Mouse (Mus musculus): ENCODE results near the gene Taf6l.
A peak's percentile ranks its signal among the peaks of the same experiment; 100 is the strongest.

Taf6l gene

DNA sequence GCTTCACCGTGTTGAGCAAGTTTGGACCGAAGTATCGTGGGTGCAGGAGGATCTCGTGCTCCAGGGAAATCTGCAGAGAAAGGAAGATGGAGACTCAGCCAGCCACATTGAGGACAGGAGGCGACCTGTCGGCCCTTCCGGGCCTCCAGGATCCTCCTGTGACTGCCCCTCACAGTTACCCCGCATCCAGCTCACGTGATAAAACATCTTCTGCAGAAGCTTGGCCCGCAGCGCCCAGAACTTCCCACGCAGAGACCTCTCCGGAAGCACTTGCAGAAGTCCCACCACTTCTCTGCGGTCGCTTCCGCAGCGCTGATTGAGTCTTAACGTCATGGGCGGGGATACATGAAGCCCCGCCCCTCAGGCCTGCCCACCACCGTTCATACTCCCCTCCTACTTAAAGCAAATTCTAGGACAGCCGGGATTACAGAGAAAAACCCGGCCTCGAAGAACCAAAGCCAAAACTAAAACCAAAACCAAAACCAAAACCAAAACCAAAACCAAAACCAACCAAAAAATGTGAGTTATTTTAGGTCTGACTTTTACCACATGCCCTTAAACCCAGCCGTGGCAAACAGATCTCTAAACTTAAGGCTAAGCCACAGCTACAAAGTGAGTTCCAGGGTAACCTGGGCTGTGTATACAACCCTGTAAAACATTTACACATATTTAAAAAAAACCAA is 12.2 kb upstream of the Taf6l start, which contains the start of gene Polr2g:
Polr2g (minus strand) TSS at position 314 of the 683 bp plus-strand sequence.
- DNase-seq (ENCODE audit: extremely low spot score, low read depth, low spot score), result peak; percentile 86

DNA sequence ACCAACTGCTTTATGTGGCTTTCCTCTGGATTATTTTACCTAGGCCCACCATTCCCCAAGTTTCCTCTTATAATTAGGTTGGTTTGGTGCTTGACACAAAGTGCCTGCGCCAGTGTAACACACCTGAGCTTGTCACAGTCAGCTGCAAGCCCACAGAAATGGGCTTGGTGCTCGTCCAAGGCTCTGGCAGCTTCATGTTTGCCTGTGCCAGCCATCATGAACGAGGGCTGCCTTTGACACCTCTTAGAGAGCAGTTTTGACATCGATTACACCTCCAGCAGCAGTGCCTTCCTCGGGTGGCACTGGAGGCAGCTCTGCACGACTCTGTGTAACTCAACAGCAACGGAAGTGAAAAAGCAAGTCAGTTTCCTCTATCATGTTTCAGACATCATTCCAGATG is 4.0 kb upstream of the Taf6l start:
- DNase-seq (ENCODE audit: extremely low spot score, low read depth, low spot score), result no peak

DNA sequence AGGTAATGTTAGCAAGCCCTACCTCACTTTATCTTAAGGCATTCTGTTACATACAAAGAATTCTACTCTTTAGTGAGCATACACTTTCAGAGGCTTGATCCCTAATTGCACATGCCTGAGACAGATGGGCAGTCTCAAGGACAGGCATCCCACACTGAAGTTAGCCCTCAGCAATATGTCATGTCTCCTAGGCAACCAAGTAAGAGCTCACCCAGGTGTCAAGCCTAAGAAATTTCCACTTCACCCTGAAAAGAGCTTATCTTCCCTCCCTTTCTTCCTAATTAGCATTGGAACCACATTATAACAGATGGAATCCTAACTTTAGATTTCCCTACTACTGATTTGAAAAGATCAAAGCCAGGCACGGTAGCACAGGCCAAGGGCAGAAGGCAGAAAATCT is 3.0 kb upstream of the Taf6l start:
- no peak for DNase-seq (ENCODE audit: extremely low spot score, low read depth, low spot score)

DNA sequence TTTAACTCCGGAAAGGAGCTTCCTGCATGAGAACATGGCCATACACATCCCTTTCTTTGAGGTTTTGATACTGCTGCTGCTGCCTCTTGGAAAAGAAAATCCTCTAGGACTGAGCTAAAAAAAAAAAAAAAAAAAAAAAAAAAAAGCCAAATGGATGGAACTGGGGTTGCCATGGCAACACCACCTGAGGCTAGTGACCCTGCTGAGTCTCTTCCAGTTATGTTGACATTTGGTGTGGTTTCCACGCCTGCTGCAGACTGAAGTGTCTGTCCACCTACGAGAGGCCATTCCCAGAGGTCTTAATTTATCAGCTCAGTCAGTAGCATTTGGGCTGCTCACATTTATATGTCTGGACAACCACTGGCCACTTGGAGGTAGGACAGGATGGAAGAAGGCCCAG is 2.3 kb upstream of the Taf6l start:
- no peak for DNase-seq (ENCODE audit: extremely low spot score, low read depth, low spot score)

DNA sequence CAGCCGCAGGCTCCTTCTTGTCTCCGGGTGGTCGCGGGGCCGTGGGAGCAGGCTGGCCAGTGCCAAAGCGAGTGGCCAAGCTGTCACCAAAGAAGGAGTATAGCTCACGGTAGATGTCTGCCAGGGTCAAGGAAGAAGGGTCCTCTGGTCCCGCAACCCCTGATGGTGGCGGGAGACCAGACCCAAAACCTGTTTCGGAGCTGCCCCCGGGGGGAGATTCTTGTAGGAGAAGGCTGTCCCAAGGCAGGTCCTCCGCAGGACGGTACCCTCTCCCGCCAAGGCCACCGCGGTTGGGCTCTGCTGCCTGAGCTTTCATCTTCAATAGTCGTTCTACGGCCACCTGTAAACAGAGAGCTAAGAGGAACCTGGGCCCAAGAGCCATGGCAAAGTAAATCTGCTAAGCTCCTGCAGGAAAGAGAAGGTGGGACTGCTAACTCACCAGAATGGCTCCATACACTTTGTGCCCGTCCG is 11.2 kb downstream of the Taf6l start:
- DNase-seq (ENCODE audit: extremely low spot score, low read depth, low spot score), result no peak

DNA sequence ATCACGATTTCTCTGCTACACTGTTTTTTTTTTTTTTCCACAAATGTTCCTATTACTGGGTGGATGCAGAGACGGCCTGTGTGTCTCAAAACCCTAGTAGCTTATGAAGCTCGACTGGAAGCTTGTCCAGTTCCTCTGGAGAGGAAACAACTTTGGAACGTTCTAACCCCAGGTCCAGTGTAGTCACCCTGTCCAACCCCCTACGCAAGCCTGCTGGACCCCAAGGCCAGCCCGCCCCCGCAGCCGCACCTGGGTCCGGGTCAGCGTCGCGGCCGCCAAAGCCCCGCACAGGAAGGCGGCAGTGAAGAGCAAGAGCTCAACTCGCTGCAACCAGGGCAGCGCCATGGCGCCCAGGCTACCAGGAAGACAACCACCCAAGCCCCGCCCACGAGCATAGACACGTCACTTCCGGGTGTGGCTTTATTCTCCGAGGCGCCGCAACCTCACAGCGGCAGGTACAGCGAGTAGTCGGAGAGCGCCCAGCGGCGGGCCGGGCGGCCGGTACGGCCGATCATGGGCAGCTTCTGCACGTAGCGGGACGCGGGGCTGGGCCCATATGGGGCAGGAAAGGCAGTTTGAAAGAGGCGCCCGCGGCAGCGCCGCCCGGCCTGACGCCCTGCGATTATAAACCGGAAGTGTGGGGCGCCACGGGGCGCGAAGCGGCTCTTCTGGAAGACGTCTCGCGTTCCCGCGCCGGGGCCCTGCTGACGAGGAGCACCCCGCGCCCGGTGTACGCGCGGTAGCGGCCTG is 12.0 kb downstream of the Taf6l start, which contains the start of gene Tmem179b:
Tmem179b (minus strand) TSS at position 382 of the 750 bp plus-strand sequence.
- DNase-seq (ENCODE audit: extremely low spot score, low read depth, low spot score), result no peak

DNA sequence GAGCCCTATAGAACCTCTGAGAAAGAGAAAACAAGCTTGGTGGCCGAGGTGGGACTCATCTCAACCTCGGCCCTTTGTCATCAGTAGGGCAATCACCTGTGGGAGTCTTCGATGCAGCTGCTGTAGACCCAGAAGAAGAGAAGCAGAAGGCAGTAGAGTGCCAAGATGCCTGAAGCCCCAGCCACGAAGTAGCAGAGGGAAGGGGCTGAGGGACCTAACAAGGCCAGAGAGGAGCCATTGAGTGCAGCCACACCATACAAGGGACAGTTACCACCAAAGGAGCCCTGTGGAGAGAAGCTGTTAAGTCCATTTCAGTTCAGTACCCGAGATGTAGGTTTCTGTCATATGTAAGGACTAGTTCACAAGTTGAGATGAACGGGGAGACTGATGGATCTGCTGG is 12.8 kb downstream of the Taf6l start:
- no peak for DNase-seq (ENCODE audit: extremely low spot score, low read depth, low spot score)

DNA sequence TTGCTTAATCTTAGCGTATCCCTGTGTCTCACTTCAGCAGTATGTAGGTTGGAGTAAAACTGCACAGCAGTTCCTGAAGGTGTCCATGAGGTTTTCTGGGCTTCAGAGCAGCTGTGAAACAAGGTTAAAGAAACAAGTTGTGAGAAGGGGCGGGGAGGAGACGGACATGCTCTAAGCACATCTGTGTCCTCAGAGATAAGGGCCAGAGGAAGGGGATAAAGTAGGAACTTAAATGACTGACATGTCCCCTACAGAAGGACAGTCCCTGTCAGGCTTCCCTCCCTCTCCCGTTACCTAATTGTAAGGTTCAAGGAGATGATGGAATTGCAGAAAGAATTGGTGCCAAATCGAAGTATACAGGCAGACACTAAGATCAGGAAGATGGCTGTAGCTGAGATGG is 13.2 kb downstream of the Taf6l start:
- no peak for DNase-seq (ENCODE audit: extremely low spot score, low read depth, low spot score)

DNA sequence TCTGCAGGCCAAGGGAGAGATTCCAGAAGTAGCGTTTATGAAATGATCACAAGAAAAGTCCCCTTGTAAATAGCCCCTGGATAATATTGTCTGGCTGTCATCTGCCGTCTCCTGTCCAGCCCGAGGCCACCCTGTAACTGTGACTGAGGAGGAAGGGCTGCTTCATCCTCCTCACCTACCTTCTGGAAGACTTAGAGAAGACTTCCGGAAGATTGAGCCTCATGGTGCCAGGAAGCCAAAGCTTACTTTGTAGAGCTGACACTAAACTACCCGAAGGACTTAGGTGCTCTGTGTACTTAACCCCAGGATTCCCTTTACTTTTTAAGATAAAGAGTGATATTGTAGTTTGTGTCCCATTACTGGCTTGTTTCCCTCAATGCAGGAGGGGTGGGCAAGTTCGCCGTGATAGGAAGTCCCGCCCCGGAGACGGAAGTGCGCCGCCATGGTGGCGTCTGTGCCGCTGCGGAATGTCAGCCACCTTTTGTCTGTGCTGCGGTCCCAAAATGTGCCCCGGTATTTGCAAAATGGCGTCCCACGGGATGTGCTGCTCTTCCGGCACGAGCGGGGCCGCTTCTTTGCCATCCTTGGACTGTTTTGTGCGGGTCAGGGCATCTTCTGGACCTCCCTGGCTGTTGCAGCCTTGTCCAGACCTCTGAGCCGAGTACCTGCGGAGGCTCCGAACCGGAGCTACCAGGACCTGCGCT is 15.5 kb downstream of the Taf6l start, which contains the start of gene Tmem223:
Tmem223 (plus strand) TSS at position 430 of the 704 bp plus-strand sequence.
- DNase-seq (ENCODE audit: extremely low spot score, low read depth, low spot score), result no peak

DNA sequence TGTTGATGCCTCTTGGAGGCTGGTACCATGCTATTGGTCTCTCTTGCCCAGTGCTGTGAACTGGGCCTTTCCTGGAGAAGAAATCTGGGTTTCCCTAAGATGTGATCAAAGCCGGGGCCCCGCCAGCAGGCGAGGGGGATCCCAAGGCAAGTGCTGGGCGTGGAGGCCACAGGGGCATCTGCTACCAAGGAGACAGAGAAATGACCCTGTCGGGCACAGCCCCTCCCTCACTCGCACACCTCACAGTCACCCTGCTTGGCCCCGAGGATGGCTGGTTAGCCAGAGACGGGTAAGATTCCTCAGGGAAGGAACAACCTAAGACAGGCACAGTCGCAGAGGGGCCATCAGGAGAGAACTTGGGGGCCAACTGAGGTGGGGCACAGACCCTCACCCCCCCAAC is 20.7 kb downstream of the Taf6l start:
- no peak for DNase-seq (ENCODE audit: extremely low spot score, low read depth, low spot score)

DNA sequence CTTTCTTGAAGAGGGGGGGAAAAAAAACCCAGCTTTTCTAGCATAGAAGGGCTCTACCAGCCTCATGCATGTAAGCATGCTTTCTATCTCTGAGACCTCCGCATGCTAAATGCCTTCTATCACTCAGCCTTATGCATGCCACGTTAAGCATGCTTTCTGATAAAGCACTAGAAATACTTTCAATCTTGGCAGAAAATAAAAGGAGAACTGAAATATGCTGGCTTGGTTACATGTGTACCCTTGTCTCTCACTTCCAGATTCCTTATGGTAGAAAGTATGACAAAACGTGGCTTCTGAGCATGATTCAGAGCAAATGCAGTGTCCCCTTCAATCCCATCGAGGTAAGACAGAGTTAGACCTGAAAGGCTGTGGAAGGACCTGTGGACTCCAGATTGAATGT is 22.9 kb downstream of the Taf6l start:
- no peak for DNase-seq (ENCODE audit: extremely low spot score, low read depth, low spot score)

DNA sequence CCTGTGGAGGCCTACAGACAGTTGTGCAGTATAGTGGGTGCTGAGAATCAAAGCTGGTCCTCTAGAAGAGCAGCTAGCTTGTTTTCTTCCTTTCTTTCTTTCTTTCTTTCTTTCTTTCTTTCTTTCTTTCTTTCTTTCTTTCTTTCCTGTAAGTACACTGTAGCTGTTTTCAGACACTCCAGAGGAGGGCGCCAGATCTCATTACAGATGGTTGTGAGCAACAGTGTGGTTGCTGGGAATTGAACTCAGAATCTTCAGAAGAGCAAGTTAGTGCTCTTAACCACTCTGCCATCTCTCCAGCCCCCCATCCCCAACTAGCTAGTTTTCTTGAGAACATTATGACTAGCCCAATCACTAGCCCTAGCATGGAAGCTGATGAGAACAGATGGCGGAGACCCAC is 25.5 kb downstream of the Taf6l start:
- DNase-seq (ENCODE audit: extremely low spot score, low read depth, low spot score), result no peak

DNA sequence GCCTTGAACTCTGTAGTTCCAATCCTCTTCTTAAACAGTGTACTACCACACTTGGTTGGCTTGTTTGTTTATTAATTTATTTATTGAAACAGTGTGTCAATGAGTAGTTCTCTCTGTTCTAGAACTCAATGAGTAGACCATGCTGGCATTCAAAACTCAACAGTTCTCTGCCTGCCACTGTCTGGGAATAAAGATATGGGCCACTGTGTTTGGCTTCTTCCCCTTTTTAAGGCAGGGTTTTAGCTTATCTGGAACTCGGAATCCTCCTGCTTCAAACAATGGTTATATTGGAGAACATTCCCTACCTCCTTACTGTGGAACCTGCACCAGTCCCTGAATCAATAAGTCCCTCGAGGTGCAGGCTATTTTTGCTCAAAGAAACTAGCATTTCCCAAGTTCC is 27.3 kb downstream of the Taf6l start:
- no peak for DNase-seq (ENCODE audit: extremely low spot score, low read depth, low spot score)

DNA sequence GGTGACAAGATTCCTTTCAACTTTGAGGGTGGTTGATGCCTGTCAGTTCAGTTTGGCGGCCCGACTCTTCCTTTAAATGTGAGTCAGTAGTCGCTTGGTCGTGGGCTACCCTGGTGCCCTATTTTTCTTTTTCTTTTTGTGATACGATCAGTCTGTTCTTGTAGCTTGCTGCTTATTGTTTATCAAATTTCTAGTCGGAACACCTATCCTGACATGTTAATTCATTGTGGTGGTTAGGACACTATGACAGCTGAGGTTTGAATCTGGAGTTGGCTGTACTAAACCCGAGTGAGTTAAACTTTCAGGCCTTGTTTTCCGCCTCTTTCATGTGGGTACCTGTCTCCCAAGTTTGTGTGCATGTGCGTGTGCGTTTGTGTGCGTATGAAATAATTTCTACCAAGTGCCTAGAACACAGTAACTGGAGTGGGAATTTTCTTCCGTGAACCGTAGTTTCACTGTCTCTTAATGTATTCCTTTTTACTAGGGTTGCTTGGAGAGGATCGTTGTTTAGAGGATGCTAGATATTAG is 28.7 kb downstream of the Taf6l start:
- no peak for DNase-seq (ENCODE audit: extremely low spot score, low read depth, low spot score)

DNA sequence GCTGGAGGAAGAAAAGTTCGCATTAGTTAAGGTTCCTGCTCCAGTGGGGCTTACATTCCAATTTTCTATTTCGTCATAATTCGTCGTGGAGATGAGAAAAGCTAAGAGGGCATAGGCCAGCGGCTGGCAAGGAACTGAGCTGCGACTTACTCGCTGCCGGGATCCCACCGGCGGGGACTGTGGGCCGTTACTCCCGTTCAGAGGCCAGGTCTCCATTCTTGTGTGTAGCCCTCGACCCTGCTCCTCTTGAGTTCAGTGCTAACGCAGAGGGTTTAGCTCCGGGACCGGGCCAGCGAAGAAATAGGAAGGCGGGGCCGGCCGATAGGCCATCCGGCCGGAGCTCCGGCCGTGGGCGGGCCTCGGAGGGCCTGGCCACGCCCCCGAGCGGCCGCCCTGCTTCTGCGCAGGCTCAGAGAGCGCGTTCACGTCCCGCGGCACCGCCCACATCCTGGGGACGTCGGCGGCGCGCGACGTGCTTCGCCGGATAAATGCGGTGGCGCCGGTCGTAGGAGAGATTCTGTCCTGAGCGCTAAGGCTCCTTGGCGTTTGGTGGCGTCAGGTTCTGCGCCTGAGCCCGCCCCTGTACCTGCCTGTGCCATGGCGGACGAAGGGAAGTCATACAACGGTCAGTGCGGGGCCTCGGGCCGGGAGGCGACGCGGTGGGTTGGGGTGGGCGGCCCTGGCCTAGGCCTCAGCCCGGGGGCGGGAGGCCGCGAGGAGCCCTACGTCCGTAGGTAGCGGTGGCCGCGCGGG is 29.4 kb downstream of the Taf6l start, which contains the start of gene Nxf1:
Nxf1 (plus strand) TSS at position 439 of the 753 bp plus-strand sequence.
- no peak for DNase-seq (ENCODE audit: extremely low spot score, low read depth, low spot score)

DNA sequence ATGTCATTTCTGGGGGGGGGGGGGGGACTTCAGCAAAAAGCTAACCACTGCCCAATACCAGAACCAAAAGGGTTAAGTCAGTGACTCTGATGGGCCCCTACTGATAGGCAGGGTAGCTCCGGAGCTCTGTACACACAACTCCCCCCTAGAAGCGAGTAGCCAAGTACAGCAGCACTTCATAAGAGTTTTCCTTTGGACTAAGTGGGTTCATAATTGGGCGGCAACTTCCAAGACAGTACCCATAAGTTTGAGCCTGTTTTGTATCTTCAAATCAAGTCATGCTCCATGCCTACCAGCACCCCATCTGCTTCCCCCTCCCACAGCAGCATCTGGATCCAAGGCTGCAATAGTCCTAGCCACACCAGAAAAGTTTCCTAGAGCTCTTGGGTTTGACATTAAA is 30.6 kb downstream of the Taf6l start:
- DNase-seq (ENCODE audit: extremely low spot score, low read depth, low spot score), result no peak

DNA sequence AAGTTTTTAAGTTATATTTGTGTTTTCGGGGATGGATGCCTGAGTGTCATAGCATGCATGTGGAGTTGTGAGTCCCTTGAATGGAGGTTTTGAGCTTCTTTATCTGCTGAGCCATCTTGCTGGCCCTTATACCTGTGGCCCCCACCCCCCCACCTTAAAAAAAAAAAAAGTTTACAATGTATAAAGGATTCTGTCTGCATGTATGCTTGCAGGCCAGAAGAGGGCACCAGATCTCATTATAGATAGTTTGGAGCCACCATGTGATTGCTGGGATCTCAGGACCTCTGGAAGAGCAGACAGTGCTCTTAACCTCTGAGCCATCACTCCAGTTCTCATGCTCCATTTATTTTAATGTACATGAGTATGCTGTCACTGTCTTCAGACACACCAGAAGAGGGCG is 38.8 kb downstream of the Taf6l start:
- no peak for DNase-seq (ENCODE audit: extremely low spot score, low read depth, low spot score)

DNA sequence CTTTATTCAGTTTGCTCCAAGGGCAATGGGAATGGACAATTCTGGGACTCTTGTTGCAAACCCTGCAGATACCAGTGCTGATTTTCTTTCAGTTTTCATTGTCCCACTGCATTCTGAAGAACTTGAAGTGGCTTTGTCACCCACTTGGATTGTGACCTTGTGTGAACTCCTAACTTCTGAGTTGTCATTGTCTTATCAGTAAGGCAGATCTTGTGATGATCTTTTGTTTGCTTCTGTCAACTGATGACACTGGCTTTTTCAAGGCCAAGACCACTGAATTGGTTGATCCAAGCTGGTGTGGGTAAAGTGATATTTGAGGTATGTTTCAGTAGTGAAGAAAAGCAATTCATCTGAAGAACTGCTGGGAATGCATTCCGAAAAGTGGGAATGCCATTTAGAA is 40.8 kb downstream of the Taf6l start:
- no peak for DNase-seq (ENCODE audit: extremely low spot score, low read depth, low spot score)

DNA sequence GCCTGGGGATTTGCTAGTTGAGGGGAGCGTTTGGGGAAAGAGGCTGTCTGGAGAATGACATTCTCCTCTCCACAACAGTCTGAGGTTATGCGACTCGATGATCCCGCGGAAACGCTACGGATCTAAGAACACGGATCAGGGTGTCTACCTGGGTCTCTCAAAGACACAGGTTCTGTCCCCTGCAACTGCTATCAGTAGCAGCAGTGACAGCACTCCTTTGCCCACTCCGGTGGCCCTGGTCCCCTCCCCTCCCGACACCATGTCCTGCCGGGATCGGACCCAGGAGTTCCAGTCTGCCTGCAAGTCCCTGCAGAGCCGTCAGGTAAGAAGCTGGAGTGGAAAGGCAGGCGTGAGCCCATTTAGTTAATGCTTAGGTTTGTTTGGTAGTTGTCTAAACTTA is 44.0 kb downstream of the Taf6l start:
- no peak for DNase-seq (ENCODE audit: extremely low spot score, low read depth, low spot score)

DNA sequence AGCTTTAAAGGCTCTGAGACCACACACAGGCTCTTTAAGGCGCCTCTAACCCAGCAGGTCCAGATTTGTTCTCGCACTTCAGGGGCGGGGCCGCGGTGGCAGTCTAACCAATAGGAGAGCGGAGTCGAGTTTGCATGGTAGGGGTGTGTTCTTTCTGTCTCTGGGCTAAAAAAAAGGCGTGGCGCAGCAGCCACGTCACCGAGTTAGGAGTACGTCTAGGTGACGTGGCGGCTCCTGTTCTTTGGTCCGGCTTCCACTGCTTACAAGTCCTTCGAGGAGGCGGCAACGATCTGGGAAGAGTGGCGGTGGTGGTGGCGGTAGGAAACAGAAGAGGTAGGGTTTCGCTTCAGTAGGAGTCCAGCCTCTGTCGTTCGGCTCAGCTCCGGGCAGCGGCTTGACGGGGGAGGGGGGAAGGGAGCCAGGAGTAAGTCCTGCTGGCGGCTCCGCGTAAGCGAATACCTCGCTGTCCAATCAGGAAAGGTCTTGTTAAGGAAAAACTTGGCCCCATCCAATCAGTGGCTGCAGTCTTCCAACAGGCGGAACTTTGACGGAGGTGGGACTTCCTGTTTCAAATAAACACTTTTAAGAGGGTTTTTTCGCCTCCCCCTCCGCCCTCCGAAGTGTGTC is 44.9 kb downstream of the Taf6l start, which contains the start of gene Stx5a:
Stx5a (plus strand) TSS at position 171 of the 627 bp plus-strand sequence.
- DNase-seq (ENCODE audit: extremely low spot score, low read depth, low spot score), result peak; percentile 98

All from hindlimb bud, embryonic 11.5 days (tissue).